Mouse (Mus musculus) liver, embryonic 16.5 days (tissue): ENCODE measurements around the gene Lmo2. TPM values are rescaled to one million over a fixed set of nuclear protein-coding genes. Genes with fewer than 3 reads are reported as not detected.
A peak's percentile ranks its signal among the peaks of the same experiment; 100 is the strongest.

Experiments used
- ATAC-seq: fragments of 200-750 bp; cut with Nextera tagmentation; 2 replicates; pipeline ENCODE4 v1.8.0; 2017; ENCODE audit warnings: low read depth, mild to moderate bottlenecking, moderate number of reproducible peaks, moderate library complexity
- H3K27ac ChIP-seq: fragments of 300-500 bp; sonication (generic); 2 replicates; pipeline ENCODE4 v1.5.1; 2014; ENCODE audit warnings: mild to moderate bottlenecking, low read length
- H3K27me3 ChIP-seq: fragments of 300-500 bp; sonication (generic); 2 replicates; pipeline ENCODE4 v1.6.1; 2014; ENCODE audit warnings: low read depth, low read length, mixed read lengths; ENCODE audit not compliant: control insufficient read depth, insufficient read depth
- H3K36me3 ChIP-seq: fragments of 300-500 bp; sonication (generic); 2 replicates; pipeline ENCODE4 v1.6.1; 2014; ENCODE audit warnings: mild to moderate bottlenecking; ENCODE audit not compliant: control insufficient read depth, insufficient read depth
- H3K4me1 ChIP-seq: fragments of 300-500 bp; sonication (generic); 2 replicates; pipeline ENCODE4 v1.6.1; 2014; ENCODE audit warnings: low read depth, low read length, mixed read lengths; ENCODE audit not compliant: control insufficient read depth
- H3K4me2 ChIP-seq: fragments of 300-500 bp; sonication (generic); 2 replicates; pipeline ENCODE4 v1.6.1; 2014; ENCODE audit warnings: low read depth, low read length, mixed read lengths
- H3K4me3 ChIP-seq: fragments of 300-500 bp; sonication (generic); 2 replicates; pipeline ENCODE4 v1.5.1; 2014; ENCODE audit warnings: low read depth, mild to moderate bottlenecking, low read length
- H3K9ac ChIP-seq: fragments of 300-500 bp; sonication (generic); 2 replicates; pipeline ENCODE4 v1.6.1; 2014; ENCODE audit warnings: low read depth, low read length
- H3K9me3 ChIP-seq: fragments of 300-500 bp; sonication (generic); replicated peaks from 2 replicates; pipeline ENCODE4 v1.6.1; 2016; ENCODE audit warnings: low read length; ENCODE audit not compliant: control insufficient read depth
- WGBS: fragments of 180-500 bp; shearing (Covaris S2); extraction: QIAGEN DNeasy Blood & Tissue Kit; methylation state at CpG from one replicate; pipeline ENCODE4 v1.1.7; 2014; ENCODE audit not compliant: insufficient replicate concordance; 5-methylcytosine and 5-hydroxymethylcytosine counted together
- polyA plus RNA-seq: library from polyadenylated mRNA; unstranded; fragments of >200 nt; fragmentation: Nextera tagmentation; extraction: Ambion mirVana; gene quantifications from 2 replicates; pipeline ENCODE4 v1.2.1, GENCODE M21; 2015

Lmo2 gene
- polyA plus RNA-seq, 1 experiment from 2014 or later, result 126 TPM

DNA sequence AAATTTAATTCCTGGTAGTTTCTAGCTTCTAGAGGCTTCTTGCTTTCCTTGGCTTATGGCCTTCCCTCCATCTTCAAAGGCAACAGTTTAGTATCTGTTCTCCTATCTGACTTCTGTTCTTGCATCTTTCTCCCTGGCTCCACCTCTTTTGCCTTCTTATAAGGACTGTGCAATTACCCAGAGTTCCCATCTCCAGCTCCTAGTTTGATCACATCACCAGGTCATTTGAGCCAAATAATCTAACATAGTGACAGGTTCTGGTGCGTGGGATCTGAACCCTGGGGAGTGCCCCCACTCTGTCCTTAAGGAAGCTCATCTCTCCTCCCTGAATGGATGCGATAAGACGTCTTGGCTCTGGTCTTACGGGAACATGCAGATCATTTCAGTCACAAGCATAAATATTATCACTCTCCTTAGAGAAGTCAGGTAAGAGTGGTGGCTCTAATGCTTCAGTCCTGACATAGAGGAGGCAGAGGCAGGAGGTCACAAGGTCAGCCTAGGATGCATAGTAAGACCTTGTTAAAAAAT is 31.1 kb upstream of the Lmo2 start:
- Histone ChIP-seq H3K4me2 (no peak overlapping the region), H3K27me3 (no peaks in the 10 kb centered on the region), H3K4me3 (no peak overlapping the region), H3K9me3 (no peaks in the 10 kb centered on the region), H3K27ac (no peak overlapping the region), H3K4me1 (peaks cover 11% of the 10 kb centered on the region), H3K36me3 (no peaks in the 10 kb centered on the region), H3K9ac (no peak overlapping the region)
- no peak for ATAC-seq
- 75% methylated on average over 4 of the region's 4 CpGs for WGBS

GRCm38 (mm10) chr2:103927610-103928145 is 30.1 kb upstream of the Lmo2 start:
- H3K9me3 ChIP-seq, result no peaks in the 10 kb centered on the region
- no peak overlapping the region for H3K4me3 ChIP-seq
- peaks cover 21% of the 10 kb centered on the region for H3K4me1 ChIP-seq
- no peak for ATAC-seq
- WGBS, result 84% methylated on average over 1 of the region's 1 CpGs
- H3K4me2 ChIP-seq, result no peak overlapping the region
- H3K27me3 ChIP-seq, result no peaks in the 10 kb centered on the region
- no peak overlapping the region for H3K27ac ChIP-seq
- H3K9ac ChIP-seq, result no peak overlapping the region
- H3K36me3 ChIP-seq, result no peaks in the 10 kb centered on the region

GRCm38 (mm10) chr2:103930306-103931019 is 27.3 kb upstream of the Lmo2 start:
- Histone ChIP-seq H3K27me3 (no peaks in the 10 kb centered on the region), H3K36me3 (no peaks in the 10 kb centered on the region), H3K9ac (no peak overlapping the region), H3K4me3 (no peak overlapping the region), H3K27ac (no peak overlapping the region), H3K9me3 (no peaks in the 10 kb centered on the region), H3K4me2 (no peak overlapping the region), H3K4me1 (peaks cover 27% of the 10 kb centered on the region)
- WGBS, result 42% methylated on average over 13 of the region's 13 CpGs
- ATAC-seq, result no peak

DNA sequence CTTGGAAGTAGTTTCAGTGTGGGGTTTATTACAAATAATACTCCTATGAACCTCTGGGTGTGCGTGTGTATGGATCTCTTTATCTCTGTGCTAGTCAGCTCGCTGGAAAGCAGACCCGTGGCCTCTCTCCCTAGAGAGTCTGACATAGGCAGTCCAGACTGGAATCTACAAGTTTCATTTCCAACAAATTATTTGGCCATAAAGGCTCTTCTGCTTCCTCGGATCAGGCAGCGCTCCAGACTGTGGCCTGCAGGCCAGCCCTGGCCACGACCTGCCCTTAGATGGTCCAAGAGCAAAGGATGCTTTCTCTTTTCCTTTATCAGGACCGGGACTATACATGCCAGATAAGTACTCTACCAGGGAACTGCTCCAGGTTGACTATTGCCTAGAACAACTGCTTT is 26.3 kb upstream of the Lmo2 start:
- Histone ChIP-seq H3K4me1 (peaks cover 26% of the 10 kb centered on the region), H3K9me3 (no peaks in the 10 kb centered on the region), H3K27ac (peak overlapping the region; percentile 37; the same call in 1 of the 2 replicates), H3K4me3 (peak overlapping the region; percentile 17; the same call in 1 of the 2 replicates), H3K36me3 (no peaks in the 10 kb centered on the region), H3K4me2 (peak overlapping the region; percentile 37), H3K27me3 (no peaks in the 10 kb centered on the region), H3K9ac (peak overlapping the region; percentile 39; the same call in 1 of the 2 replicates)
- peak; percentile 51 for ATAC-seq
- 35% methylated on average over 7 of the region's 7 CpGs for WGBS

GRCm38 (mm10) chr2:103932025-103932424 is 25.8 kb upstream of the Lmo2 start:
- Histone ChIP-seq H3K9me3 (no peaks in the 10 kb centered on the region), H3K4me3 (no peak overlapping the region), H3K4me2 (peak overlapping the region; percentile 37), H3K27ac (peak overlapping the region; percentile 37; the same call in 1 of the 2 replicates), H3K36me3 (no peaks in the 10 kb centered on the region), H3K27me3 (no peaks in the 10 kb centered on the region), H3K4me1 (peaks cover 23% of the 10 kb centered on the region), H3K9ac (0 out of 2 replicates have a peak overlapping the region, but pooled peaks have one; percentile 26)
- peak; percentile 77 for ATAC-seq
- WGBS, result 13% methylated on average over 2 of the region's 2 CpGs

DNA sequence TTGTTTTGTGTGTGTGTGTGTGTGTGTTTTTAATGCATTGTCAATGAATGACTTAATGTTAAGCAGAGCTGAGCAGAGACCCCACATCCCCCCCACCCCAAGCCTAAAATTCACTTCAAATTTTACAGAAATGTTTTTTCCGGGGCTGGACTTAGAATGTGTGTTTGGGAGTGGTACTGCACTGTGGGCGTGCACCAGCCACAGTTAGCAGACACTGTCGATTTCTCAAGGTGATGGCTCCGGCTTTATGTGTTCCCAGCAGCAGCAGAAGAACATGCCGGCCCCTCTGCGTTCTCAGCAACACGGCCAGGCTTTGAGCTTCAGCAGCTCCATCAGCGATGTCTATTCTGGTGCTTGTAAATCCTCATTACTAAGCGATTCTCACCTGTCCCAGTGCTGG is 25.3 kb upstream of the Lmo2 start:
- no peak overlapping the region for H3K4me3 ChIP-seq
- H3K9ac ChIP-seq, result 0 out of 2 replicates have a peak overlapping the region, but pooled peaks have one; percentile 27
- ATAC-seq, result peak; percentile 65
- peak overlapping the region; percentile 27; the same call in 1 of the 2 replicates for H3K27ac ChIP-seq
- H3K9me3 ChIP-seq, result no peaks in the 10 kb centered on the region
- H3K27me3 ChIP-seq, result no peaks in the 10 kb centered on the region
- peaks cover 23% of the 10 kb centered on the region for H3K4me1 ChIP-seq
- H3K36me3 ChIP-seq, result no peaks in the 10 kb centered on the region
- peak overlapping the region; percentile 37 for H3K4me2 ChIP-seq
- 39% methylated on average over 9 of the region's 9 CpGs for WGBS

- no peak overlapping the region for H3K9ac ChIP-seq
- H3K9me3 ChIP-seq, result no peaks in the 10 kb centered on the region
- no peaks in the 10 kb centered on the region for H3K27me3 ChIP-seq
- H3K36me3 ChIP-seq, result no peaks in the 10 kb centered on the region
- no peak overlapping the region for H3K4me3 ChIP-seq
- 62% methylated on average over 7 of the region's 7 CpGs for WGBS
- no peak overlapping the region for H3K27ac ChIP-seq
- no peak for ATAC-seq
- H3K4me1 ChIP-seq, result peaks cover 23% of the 10 kb centered on the region
- H3K4me2 ChIP-seq, result no peak overlapping the region
Measured at GRCm38 (mm10) chr2:103934270-103934669, 23.5 kb upstream of the Lmo2 start.

- WGBS, result 52% methylated on average over 3 of the region's 3 CpGs
- H3K27ac ChIP-seq, result peak overlapping the region; percentile 20; the same call in 1 of the 2 replicates
- no peak for ATAC-seq
- no peak overlapping the region for H3K4me2 ChIP-seq
- H3K27me3 ChIP-seq, result no peaks in the 10 kb centered on the region
- peaks cover 23% of the 10 kb centered on the region for H3K4me1 ChIP-seq
- no peaks in the 10 kb centered on the region for H3K9me3 ChIP-seq
- no peaks in the 10 kb centered on the region for H3K36me3 ChIP-seq
- no peak overlapping the region for H3K4me3 ChIP-seq
- H3K9ac ChIP-seq, result no peak overlapping the region
Measured at GRCm38 (mm10) chr2:103934670-103935069, 23.1 kb upstream of the Lmo2 start.
